Mouse (Mus musculus) liver, postnatal 0 days (tissue): Measurements from ENCODE around the gene 4430402I18Rik.

Experiments used
- CTCF ChIP-seq: sonication (generic); IDR thresholded peaks from 2 replicates; pipeline ENCODE4 v1.5.1; 2016; ENCODE audit warnings: antibody characterized with exemption, low read depth
- EP300 ChIP-seq: IDR thresholded peaks from 2 replicates; pipeline ENCODE4 v1.6.1; 2016; ENCODE audit warnings: antibody characterized with exemption, low read depth, mild to moderate bottlenecking

GRCm38 (mm10) chr19:28991391-28991790 is 23.8 kb upstream of the 4430402I18Rik start:
- TF ChIP-seq CTCF = no peak
- no peak for TF ChIP-seq EP300
